In the genomic region with DNA sequence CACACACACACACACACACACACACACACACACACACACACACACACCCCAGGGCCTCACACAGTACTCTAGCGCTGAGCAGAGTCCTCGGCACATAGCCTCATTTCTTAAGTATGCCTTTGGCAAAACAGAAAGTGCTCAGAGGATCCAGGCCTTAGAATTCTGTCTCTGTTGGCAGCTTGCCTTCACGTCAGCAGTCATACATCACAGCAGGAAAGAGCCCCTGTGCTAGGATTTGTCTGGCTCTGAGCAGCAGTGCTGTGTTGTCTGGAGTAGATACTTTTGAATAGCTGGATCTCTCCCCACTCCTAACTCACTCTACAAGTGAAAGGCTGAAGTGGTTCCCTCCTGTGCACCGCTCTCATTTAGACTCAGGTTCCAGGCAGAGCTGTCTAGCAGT, we compare ENCODE assay signal across 11 mouse cellular contexts. TPM values are rescaled to one million over a fixed set of nuclear protein-coding genes. Genes with fewer than 3 reads are reported as not detected.
DNase-seq lines count a peak whose midpoint lies in the region; ATAC-seq lines count a peak whose summit lies in the region.
"Had no signal": no experiment of that assay in that cellular context is flagged by ENCODE, and none has a peak within 500 bp of the region (broad histone marks: within the 10 kb centered on the region; RNA-seq: fewer than 3 reads in every experiment).

No protein-coding gene starts in this region.

- no peak overlapping the region for H3K4me2 ChIP-seq in heart, embryonic 14.5 days (ENCODE audit: low read length)
- H3K4me2 ChIP-seq: midbrain, embryonic 11.5 days had no signal

- H3K9ac ChIP-seq in heart, embryonic 14.5 days (ENCODE audit: low read length) = no peak overlapping the region

- peaks cover 6 to 16% of the 10 kb centered on the region in 2 experiments for H3K4me1 ChIP-seq in heart, embryonic 14.5 days (ENCODE audit: control insufficient read depth in 2 of 2, insufficient read depth in 2 of 2, low read length in 2 of 2)

- H3K9me3 ChIP-seq in heart, embryonic 14.5 days (ENCODE audit: control insufficient read depth, low read length) = no peaks in the 10 kb centered on the region
- H3K9me3 ChIP-seq: G1E had no signal

- intact Hi-C loops in left cerebral cortex, postnatal 25 days (cut with DNase I) = no loop called here
- intact Hi-C loops in left cerebral cortex, postnatal 36 days (cut with DNase I) = no loop called here

- H3K36me3 ChIP-seq in heart, embryonic 14.5 days (ENCODE audit: control insufficient read depth, insufficient read depth, low read length) = peaks cover 75% of the 10 kb centered on the region

- WGBS in heart, embryonic 14.5 days = 51% methylated on average over 4 of the region's 4 CpGs

- H3K27me3 ChIP-seq in heart, embryonic 14.5 days (ENCODE audit: control insufficient read depth, insufficient read depth, low read length) = no peaks in the 10 kb centered on the region

- H3K27ac ChIP-seq in heart, embryonic 14.5 days (replicated peaks in 1 of 2; ENCODE audit: control insufficient read depth in 1 of 2, insufficient read depth in 1 of 2, low read depth in 2 of 2, low read length in 2 of 2) = peak overlapping the region; percentile 30 to 34; a peak in 1 of 4 replicates

- DNase-seq in heart, adult 8-10 months (ENCODE audit: low spot score) = no peak
- peak; percentile 24 to 40 for DNase-seq in left cerebral cortex, postnatal 25 days (ENCODE audit: low spot score in 2 of 2)
- DNase-seq in left cerebral cortex, postnatal 36 days (ENCODE audit: low spot score in 2 of 2) = no peak
- peak; percentile 95 for DNase-seq in R1 (ENCODE audit: low read depth, low spot score)
- DNase-seq in lung, postnatal 14 days = peak; percentile 54
- no peak for DNase-seq in layer of hippocampus, adult 11-12 months (ENCODE audit: low spot score)
- no peak for DNase-seq in c-Kit-positive CD71-positive TER-119-positive erythroid progenitor cells, embryonic 14.5 days (ENCODE audit: low spot score)
- DNase-seq: gastrocnemius, postnatal 36 days had no signal

- no peak for ATAC-seq in heart, embryonic 14.5 days (ENCODE audit: insufficient number of reproducible peaks, insufficient read depth, low FRiP score, low read depth)

- H3K4me3 ChIP-seq in heart, embryonic 14.5 days (ENCODE audit: control insufficient read depth in 1 of 2, insufficient read depth in 1 of 2, low read depth in 1 of 2, low read length in 2 of 2) = no peak overlapping the region

RNA-seq across cellular contexts. Expression of a gene that starts 36.4 kb away (rescaled TPM):
- 1.0 and 1.3 TPM in 2 replicates for polyA plus RNA-seq in heart, embryonic 14.5 days (2014; fragmentation: Nextera tagmentation; extraction: Ambion mirVana)
- 1 to 10 TPM; 4.3 to 5.2 (median 4.8) TPM for total RNA-seq in heart, adult 8-10 months (2022)
- total RNA-seq in left cerebral cortex, postnatal 25 days (2021) = 10 to 100 TPM; 16.8 to 17.9 TPM
- 10 to 100 TPM; 16.3 to 17.0 TPM for total RNA-seq in left cerebral cortex, postnatal 36 days (2021)

Comparison
In these comparisons a context has a peak if more than half of its experiments do, and no peak if none do; other contexts are left out.
1. DNase-seq: peak in left cerebral cortex, postnatal 25 days (2 of 2), R1 (single experiment) and lung, postnatal 14 days (single experiment); none in heart, adult 8-10 months (single experiment), left cerebral cortex, postnatal 36 days (0 of 2), layer of hippocampus, adult 11-12 months (single experiment) and c-Kit-positive CD71-positive TER-119-positive erythroid progenitor cells, embryonic 14.5 days (single experiment).